Mouse (Mus musculus): Measurements from ENCODE around the gene Grb10. TPM values are rescaled to one million over a fixed set of nuclear protein-coding genes. Genes with fewer than 3 reads are reported as not detected.

Grb10 gene
- polyA plus RNA-seq, 1 experiment: 3.7 TPM

DNA sequence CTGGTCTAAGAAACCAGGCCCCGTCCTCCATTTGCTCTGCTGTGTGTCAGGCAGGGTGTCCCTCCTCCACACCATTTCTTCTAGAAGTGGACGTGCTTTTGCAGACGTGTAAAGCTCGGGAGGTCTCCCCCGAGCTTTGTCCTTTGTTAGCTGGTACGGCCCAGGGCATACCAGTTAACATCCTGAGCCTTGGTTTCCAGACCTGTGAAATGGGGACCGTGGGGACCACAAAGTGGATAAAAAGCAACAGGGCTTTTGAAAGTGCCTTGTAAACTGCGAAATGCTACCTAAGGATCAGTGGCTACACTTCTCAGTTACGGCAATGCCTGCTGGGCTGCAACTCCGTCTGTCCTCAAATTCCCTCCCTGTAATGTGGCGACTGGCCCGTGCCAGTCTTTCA lies 3.2 kb downstream of the Grb10 start:
- WGBS: 42% methylated on average over 12 of the region's 12 CpGs
- DNase-seq (ENCODE audit: low read depth, low spot score): no peak

DNA sequence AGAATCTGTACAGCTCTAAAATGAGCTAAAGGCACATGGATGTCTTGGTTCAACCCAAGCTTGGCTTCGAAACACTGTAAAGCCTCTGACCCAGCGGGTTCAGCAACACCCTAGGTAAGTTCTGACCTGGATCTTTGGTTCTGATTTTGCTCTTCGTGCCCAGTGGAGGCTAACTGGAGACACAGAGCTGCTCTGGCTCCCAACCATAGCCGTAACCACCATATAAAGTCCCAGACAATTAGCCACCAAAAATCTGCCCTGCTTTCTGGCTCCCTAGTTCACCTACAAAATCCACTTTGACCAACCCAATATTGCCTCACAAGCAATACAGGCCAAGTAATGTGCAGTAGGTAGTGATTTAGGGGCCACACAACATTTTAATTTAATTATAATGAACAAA lies 3.7 kb downstream of the Grb10 start:
- 76% methylated on average over 4 of the region's 4 CpGs for whole genome bisulfite sequencing
- DNase-seq (ENCODE audit: low read depth, low spot score): no peak

DNA sequence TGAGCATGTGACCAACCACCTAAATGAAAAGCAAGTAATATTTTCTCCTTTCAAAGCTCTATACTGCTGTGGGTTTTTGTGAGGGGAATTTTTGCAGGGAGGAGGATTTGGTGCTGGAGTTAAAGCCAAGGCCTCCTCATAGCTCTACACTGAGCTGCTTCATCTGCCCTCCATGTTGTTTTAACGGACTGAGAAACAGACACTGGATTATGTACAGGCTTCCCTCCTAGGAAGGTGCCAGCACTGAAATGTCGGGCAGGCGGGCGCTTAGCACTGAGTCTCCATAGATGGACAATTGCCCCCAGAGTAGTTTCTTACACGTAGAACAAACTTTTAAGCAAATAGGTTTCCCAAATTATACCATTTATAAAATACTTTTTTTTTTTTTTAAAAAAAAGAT lies 4.1 kb downstream of the Grb10 start:
- WGBS: 68% methylated on average over 5 of the region's 5 CpGs

DNA sequence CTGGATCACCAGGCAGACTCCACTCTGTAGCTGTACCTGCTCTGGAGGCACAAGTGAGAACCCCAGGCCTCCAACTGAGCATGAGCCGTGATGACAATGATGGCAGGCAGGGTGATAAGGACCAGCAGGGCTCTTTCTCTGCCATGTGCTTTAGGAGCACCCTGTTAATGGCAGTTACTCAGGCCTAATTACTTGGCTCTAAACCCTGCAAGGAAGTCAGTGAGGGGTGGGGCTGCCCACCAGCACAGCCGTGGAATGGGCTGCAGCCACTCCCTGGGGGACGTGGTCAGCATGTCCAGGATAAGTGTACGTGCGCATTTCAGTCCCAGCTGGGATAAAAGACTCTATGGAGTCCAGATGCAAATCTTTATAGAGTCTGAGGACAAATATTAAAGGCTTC lies 5.7 kb downstream of the Grb10 start:
- 38% methylated on average over 5 of the region's 5 CpGs for WGBS
- DNase-seq (ENCODE audit: low read depth, low spot score): no peak

More for the DNA sequence above, 4.1 kb downstream of the Grb10 start:
- no peak for DNase-seq (ENCODE audit: low read depth, low spot score)

DNA sequence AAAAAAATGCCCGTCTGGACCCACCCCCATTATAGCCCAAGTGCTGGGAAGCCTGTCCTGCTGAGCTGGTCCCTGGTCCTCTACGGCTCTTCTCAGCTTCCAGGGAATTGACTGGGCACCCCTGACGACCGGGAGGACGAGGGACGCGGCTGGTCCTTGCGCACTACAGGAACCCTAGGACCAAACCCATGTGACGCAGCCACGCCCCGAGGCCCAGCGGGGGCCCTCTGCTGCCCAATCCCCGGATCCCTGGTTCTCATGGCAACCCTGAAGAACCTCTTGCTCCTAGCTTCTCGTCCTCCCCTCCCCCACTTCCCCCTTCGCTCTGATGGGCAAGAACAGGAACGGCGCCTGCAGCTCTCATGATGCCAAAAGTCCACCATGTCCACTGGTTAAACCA lies 11.8 kb downstream of the Grb10 start:
- WGBS: 57% methylated on average over 17 of the region's 17 CpGs

DNA sequence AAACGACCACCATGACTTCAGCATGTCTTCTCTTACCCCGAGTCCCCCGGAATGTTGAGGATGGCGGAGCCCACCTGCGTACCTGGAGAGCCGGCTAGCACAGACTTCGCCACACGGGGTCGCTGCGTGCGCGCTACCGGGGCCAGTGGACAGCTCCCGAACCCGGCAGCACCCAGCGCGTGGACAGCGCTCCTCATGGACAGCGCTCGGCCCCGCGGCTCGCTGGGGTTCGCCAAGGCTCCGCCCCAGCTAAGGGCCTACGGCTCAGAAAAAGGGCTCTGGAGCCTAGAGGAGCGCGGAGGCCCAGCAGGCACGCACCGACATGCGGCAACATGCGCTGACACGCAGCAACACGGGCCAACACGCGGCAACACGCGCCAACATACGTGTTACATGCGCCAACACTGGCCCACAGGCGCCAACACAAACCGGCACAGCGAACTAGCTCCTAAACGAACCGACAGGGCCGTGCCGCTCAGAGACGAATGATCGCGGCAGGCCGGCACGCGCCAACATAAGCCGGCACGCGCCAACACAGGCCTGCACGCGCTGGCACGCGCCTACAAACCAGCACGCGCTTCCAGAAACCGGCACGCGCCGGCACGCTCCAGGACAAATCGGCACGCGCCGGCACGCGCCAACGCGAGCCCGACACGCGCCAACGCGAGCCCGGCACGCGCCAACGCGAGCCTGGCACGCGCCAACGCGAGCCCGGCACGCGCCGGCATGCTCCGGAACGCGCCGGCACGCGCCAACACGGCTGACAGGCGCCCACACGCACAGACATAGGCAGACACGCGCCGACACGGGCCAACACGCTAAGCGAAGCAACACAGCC lies 12.5 kb downstream of the Grb10 start:
- WGBS: 67% methylated on average over 108 of the region's 108 CpGs
- DNase-seq (ENCODE audit: low read depth, low spot score): no peak

More for the DNA sequence above, 11.8 kb downstream of the Grb10 start:
- DNase-seq (ENCODE audit: low read depth, low spot score): no peak

DNA sequence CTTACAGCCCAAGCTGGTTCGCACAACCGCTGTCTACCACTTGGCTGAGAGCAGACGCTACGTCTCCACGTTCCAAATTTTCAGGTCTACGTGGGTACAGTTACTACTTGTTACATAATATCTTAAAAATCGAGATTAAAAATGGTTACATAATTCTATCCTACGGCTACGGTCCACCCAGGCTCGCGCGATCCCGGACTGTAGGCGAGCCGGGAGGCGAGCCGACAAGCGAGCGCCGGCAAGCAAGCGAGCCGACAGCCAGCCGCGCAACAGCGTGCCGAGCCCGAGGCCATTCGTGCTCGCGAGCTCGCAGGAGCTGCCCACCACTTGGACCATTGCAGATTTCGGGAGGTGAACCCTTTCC lies 13.1 kb downstream of the Grb10 start:
- WGBS: 63% methylated on average over 32 of the region's 32 CpGs
- no peak for DNase-seq (ENCODE audit: low read depth, low spot score)

DNA sequence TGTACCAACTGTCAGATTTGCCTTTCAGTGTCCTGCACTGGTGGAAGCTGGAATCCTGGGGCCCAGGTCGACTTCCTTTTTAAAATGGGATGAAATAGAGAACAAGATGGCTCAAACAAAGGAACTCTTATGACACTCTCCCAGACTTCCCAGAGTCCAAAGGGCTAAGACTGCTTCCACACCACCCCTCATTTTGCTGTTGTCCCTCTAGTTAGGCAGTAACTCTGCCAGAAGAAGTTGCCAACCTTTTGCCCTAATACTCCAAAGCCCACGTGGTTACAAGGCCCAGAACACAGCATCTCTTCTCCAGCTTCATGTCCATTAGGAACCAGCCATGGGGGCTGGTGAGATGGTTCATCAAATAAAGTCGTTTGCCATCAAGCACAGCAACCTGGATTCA lies 15.4 kb downstream of the Grb10 start:
- 33% methylated on average over 3 of the region's 3 CpGs for WGBS
- DNase-seq (ENCODE audit: low read depth, low spot score): no peak

DNA sequence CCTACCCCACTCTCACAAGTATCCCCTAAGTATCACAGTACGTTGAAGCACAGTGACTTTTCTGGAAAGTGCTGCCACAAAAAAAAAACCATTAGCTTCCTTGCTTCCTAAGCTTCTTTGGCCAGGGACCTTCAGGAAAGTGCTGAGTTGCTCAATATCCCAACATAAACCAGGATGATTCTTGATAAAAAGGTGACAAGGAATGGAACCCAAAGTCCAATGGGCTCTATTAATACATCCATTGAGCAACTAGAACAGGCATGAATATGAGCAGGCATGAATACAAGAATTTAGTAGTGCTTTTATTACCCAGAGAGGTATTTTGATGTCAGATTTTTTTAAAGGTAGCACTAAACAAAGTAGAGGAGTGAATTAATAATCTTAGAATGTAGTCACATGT lies 18.8 kb downstream of the Grb10 start:
- no peak for DNase-seq (ENCODE audit: low read depth, low spot score)
- WGBS: 75% methylated on average over 1 of the region's 1 CpGs

DNA sequence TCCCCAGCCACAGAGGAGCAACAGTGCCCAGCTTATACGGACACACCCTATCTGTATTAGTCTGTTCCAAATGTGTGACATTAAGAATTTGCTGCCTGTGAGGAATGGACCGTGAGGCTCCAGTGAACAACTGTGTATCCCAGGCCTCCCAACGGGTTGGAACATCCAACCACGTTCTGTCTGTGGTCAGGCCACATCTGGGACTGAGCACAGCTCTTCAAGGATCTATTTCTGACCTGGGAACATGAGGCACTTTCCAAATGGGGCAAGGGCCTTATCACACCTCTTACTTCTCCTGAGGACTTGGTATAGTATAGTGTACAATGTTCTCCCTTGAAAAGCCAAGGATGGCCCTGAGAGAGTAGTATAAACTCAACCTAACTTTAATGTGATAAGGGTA lies 19.9 kb downstream of the Grb10 start:
- DNase-seq (ENCODE audit: low read depth, low spot score): no peak
- WGBS: 84% methylated on average over 4 of the region's 4 CpGs

DNA sequence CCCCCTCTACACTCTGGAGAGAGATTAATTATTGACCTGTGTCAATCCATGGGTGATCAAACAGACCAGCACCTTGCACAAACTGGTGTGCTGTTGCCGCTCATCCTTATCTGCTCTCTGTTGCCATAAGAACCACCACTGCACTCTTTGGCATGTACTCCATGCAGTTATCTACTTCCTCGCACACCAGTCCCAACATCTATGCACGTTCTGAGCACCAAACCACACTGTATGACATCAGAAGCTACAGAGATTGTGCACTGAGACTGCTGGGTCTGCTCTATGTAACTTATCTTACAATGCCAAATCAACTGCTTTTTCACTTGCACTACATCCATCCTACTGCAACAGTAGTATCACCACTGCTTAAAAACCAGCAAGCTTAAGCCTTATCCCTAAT lies 28.4 kb downstream of the Grb10 start:
- WGBS: 65% methylated on average over 3 of the region's 3 CpGs
- no peak for DNase-seq (ENCODE audit: low read depth, low spot score)

DNA sequence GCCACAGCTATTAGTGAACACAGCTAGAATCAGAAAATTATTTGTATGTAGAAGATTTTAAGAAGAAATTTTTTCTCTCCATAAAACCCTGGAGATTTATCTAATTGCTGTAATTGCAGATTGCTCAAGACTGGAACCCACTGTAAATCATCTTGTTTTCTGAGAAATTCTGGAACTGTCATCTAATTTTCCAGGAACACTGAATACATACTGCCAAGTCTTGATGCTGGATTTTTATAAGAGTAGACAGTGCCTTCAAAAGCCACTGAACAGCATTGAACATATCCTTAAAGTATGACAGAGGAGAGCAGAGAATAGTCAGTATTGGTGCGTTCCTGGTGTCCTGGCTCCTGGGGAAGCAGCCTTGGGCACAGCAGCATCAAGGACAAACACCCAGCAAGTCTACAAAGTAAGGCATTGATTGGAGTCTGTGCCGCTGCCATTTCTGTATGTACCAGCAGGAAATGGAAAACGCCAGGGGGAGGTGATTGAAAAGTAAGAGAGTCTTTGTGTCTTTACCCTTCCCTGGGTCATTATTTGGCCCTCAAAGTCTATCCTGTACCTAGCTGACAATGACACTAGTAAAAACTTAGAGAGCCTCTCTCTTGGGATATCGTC lies 38.1 kb downstream of the Grb10 start:
- WGBS: 83% methylated on average over 4 of the region's 4 CpGs
- DNase-seq (ENCODE audit: low read depth, low spot score): no peak

DNA sequence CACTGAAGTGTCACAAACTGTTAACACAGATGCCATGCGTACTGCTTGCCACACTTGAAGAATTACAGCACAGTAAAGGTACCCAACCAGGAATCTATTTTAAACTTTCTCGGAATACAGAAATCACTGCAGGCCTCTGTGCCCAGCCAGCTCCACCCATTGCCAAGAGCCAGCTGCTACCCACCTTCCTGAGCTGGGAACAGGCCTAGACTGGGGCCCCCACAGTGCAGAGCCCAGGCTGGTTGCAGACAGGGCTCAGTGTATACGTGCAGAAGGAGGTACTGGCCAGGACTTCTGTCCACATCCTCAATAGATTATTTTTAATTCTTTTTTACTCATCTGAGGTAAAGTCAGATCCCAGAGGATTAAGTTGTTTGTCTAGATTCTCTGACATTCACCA lies 39.6 kb downstream of the Grb10 start:
- DNase-seq (ENCODE audit: low read depth, low spot score): no peak
- whole genome bisulfite sequencing: 80% methylated on average over 3 of the region's 3 CpGs

DNA sequence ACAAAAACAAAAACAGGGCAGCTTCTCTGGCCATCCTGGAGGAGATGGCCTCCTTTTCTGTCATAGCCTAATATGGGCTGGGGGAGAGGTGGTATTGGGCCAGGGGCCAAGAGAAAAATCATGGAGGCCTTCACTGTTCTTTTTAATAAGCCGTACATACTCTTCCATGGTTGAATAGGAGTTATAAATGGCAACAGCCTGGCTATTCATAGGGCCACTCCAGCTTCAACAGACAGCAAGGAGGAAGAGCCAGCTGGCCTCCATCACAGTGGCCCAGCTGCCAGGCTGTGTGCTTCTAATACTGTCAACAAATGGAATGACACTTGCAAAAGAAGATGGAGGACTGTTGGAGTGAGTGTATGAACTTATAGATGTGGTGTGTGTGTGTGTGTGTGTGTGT lies 41.4 kb downstream of the Grb10 start:
- no peak for DNase-seq (ENCODE audit: low read depth, low spot score)
- WGBS: 72% methylated on average over 1 of the region's 1 CpGs

DNA sequence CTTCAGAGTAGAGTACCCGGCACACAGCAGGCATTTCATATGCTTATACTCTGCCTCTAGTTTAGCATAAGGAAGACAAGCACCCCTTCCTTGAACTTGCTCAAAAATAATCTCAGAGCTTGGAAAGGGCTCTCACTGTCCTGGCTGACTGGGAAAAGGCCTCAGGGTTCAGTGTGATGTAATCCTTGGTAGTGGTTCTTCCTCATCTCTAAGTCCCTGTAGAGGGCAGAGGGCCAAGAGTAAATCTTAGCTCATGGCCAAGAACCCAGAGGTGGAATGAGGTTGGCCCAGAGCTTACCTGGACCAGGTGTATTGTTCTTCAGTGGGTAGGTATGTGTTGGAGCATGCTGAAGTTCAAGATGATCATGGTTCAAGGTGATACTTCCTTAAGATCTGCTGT lies 43.1 kb downstream of the Grb10 start:
- 90% methylated on average over 1 of the region's 1 CpGs for WGBS
- no peak for DNase-seq (ENCODE audit: low read depth, low spot score)

DNA sequence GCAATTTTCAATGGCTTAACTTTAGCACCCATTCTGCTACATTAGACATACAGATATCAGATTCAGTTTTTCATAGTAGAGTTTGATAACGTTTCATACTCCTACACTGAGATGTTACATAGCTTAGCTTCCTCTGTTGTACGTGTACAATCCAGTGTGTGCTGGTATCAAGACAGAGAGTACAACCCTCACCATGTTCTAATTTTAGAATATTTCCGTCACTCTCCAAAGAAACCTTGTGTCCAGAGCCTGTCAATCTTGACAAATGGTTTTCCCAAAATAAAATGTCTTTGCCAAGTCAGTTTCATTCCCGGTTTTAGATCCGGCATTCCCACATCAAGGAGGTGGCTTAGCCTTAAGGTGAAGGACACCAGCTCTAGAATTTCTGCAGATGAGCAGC lies 44.7 kb downstream of the Grb10 start:
- 81% methylated on average over 5 of the region's 5 CpGs for WGBS
- no peak for DNase-seq (ENCODE audit: low read depth, low spot score)

DNA sequence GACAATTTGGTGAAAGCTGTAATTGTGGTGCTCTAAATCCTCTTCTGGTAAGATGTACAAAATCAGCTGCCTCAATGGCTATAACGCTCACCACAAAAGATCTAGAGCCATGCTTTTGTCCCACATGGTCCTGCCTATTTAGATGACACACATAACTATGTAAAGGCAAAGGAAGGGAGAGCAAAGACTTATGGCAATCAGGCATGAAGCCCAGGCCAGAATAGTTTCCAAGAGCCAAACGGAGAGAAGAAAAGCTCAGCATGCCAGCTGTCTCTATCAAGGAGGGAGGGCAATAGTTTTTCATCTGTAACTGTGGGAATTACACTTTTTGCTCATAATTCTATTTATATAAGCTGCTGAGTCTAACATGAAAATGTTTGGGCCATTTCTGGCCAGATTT lies 45.3 kb downstream of the Grb10 start:
- DNase-seq (ENCODE audit: low read depth, low spot score): no peak
- WGBS: 72% methylated on average over 2 of the region's 2 CpGs

DNA sequence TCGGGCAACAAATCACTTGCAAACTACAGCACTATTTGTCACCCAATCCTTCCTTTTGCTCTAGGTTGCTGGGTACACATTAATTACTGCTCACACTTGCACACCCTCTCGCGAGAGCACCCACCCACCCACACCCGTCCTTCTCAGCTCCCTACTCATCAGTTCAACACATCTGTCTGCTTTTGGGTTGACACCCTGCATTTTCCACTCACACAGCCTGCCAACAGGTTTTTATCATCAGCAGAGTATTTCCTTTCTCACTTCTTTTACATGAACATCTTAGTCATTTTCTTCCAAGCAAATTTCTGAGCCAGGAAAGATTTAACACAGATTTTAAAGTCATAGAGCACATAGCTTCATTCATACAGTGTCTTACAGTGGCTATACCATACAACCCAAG lies 48.6 kb downstream of the Grb10 start:
- DNase-seq (ENCODE audit: low read depth, low spot score): no peak
- 80% methylated on average over 4 of the region's 4 CpGs for WGBS

DNA sequence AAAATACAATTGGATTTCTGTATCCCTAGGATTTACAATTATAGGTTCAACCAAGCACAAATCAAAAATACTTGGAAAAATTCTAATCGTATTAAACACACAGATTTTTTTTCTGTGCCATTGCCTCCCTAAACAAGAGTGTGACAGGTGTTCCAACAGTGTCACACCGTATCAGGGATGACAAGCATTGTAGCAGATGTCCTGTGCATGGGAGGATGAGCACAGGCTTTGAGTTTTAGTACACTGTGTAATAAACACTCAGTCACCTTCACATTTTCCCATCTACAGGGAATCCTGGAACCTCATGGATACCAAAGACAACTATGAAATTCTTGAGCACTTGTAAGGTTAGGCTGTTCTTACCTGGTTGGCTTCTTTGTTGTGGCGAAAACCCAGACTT lies 51.2 kb downstream of the Grb10 start:
- 88% methylated on average over 3 of the region's 3 CpGs for WGBS
- no peak for DNase-seq (ENCODE audit: low read depth, low spot score)

DNA sequence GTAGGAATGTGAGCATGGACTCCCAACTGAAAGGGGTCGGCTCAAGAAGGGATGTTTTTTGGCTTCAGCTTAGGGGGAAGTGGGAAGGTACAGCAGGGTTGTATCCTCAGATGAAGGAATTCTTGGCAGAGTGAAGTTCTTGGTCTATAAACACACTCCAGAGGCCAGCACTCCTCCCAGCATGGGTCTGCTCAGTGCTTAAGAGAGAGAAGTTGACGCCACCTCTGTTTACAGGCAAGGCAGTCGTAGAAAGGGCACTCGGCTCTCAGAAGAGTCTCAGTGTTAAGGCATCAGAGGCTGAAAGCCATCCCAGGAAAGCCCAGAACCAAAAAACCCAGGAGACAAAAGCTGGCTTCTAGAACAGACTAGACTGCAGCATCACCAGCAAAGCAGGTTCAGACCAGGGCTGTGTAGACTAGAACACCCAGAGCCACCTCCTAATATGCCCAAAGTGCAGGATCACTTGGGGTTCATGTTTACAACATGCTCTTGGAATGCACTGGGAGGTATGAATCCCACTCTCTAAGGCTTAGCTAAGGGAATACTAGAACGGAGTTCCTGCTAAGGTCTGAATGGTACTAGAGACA lies 59.8 kb downstream of the Grb10 start:
- no peak for DNase-seq (ENCODE audit: low read depth, low spot score)
- 48% methylated on average over 5 of the region's 5 CpGs for WGBS

DNA sequence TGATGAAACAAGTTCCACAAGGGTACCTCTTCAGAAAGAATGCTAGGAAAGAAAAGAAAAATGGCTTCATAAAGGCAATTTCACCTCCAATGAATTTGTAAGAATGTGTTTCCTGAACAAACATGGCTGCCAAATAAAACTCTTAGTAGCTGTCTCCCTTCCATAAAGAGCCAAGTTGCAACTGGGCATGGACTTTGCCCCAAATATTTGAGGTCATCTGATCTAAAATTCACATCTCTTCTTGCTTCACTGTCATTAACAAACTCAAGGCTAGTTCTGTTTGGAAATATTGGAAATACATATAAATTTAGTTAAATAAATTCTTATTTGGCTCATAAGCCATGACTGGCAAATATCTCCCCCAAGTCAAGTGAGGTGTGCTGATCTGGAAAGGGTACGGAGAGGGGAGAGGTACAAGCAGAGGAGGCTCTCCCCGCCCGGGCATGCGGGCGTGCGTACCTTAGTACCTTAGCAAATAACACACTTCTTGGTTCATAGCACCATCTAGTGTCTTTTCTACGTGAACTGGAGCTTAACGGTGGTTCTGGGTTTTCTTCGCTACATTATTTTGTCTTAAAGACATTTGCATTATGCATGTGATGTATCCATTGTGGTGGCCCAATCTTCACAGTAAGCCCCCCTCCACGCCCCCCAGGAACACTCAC lies 63.8 kb downstream of the Grb10 start:
- WGBS: 15% methylated on average over 10 of the region's 10 CpGs
- DNase-seq (ENCODE audit: low read depth, low spot score): peak; percentile 40
